Mouse (Mus musculus) layer of hippocampus, postnatal 36 days (tissue): Measurements from ENCODE around the gene Dock1. TPM values are rescaled to one million over a fixed set of nuclear protein-coding genes. Genes with fewer than 3 reads are reported as not detected.

ENCODE experiments used
- DNase-seq, 2 experiments: peaks; one replicate each; pipeline ENCODE4 v3.0.0; 2022
- total RNA-seq, 2 experiments: library from RNA; stranded (reverse); gene quantifications; 2 replicates each; pipeline ENCODE4 v1.2.3; 2021

Dock1 gene
- total RNA-seq, 2 experiments from 2014 or later, result 24.4 to 26.3 TPM

DNA sequence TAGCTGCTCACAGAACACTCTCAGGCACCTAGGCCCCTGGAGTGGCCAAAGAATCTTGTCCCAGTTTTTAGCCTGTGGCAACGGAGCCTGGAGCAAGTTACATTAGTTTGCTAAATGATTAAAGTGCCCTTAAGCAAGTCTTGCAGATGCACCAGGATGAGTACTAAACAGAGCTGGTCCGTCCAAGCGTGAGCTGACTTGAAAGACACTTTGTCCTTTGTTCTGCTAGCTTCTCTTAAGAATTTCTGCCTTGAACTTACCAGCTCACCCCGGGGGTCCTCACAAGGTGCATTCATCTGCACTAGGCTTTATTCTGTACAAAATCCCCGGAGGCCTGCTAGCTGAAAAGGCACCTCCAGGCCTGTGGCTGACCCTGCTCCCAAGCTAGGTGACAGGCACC, 394.8 kb downstream of the Dock1 start:
- DNase-seq, result no peak

DNA sequence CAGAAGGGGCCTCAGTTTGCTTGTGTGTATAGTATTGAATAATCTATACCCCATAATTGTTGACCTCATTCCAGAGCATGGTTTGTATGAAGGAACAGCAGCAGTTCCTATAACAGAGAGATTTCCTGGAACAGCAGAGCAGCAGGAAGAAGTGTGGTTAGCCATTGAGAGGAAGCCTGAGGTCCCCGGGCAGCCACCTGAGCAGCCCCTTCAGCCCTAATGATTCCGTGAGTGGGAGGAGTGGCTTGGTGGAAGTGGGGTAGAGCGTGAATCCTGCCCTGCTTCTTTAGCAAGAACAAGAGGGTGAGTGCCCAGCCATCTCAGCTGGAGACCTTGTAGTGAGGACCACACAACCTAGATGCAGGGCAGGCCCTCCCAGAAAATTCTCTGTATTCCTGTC, 398.4 kb downstream of the Dock1 start:
- no peak for DNase-seq

DNA sequence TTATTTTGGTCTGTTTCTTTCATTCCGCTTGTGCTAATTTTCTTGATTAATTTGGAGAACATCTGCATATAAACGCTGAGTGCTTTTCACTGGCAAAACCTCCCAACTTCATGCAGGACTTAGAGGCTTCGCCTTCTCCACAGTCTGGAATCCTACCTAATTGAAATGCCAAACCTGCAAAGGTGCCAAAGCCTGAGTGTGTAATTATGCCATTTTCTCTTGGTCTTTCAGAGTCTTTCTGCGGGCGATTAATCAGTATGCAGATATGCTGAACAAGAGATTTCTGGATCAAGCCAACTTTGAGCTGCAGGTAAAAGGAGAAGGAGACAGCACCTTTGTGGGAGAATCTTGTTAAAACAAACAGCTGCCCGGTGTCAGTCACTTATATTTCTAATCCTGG, 406.4 kb downstream of the Dock1 start:
- DNase-seq, result no peak

DNA sequence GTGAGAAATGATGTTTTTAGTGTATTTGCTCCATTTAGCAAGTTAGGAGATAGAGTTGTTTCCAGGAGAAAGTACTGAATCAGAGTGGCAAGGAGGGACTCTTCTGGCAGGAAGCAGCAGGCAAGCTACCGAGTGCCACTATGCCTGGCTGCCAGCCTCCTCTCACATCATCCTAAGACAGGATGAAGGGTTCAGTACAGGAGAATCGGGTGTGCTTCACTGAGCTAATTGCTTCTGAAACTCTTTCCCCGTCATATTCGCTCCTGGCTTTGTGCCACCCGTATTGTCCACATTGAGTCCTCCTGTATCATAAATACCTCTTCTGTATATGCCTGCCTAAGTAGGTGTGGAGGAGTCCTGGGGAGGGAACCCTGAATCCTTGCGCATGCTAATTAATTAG, 406.9 kb downstream of the Dock1 start:
- no peak for DNase-seq

DNA sequence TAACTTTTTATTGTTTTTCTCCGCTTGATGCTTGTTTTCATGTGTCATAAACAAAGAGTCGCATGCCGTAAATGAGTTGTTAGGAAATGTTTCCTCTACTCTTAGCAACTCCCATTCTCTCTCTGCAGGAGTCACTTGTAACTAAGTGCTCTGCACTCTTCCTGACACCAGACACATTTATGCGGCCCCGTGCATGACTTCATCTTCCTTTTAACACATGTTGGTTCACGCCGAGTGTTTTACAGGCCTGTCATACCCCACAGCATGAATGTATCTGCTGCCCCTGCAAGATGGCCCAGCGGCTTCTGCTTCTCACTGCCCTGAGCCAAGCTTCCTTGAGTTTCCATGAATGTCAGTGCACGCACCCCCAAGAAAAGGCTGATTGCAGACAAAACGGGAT, 407.4 kb downstream of the Dock1 start:
- no peak for DNase-seq

DNA sequence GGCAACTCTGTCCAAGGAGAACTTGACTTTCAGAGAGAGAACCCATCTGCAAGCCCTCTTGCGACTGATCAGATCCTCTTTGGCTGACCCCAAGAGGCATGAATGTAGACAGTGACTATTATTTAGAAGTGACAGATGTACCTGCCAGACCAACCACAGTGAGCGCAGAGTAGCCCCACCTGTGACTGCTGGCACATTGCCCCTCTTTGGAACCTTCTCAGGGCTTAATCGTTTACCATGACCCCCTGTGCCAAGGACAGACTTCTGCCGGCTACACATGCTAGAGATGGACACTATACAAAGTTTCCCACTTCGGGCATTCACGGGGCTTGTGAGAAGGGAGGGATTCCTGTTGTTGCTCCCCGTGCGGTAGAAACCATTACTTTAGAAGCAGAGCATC, 413.0 kb downstream of the Dock1 start:
- no peak for DNase-seq

DNA sequence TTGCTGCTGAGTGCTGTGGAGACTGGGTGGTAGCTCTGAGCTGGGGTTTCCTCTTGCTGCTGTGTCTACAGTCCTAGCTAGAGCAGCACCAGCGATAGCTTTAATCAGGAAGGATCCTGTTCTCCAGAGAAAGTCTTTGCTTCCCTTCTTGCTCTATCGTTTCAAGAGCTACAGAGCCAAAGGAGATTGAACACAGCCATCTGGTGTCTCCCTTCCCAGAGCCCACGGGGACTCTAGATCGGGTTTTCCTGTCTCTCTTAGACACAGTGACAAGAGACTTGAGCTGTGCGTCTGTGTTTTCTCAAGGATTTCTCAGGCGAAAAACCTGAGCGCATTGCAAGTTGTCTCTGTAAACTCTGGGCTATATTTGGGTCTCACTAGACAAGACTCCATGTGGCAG, 413.6 kb downstream of the Dock1 start:
- DNase-seq, result no peak

DNA sequence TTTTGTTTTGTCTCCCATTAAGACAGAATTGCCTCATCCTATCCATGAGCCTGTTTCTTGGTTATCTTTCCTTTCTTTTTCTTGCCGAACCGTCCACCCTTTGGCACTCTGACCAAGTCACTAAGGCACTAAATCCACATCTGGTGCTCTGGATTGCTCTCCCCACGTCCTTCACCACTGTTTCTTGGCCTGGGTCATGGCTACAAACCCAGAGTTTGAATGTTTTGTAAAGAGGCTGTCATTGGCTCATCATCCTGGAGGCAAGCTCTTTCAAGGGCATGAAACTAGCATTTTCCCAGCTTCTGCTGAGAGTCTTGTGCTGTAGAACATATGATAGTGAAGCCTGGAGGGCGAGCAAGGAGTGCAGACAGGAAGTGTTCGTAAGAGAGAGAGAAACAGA, 416.1 kb downstream of the Dock1 start:
- no peak for DNase-seq

DNA sequence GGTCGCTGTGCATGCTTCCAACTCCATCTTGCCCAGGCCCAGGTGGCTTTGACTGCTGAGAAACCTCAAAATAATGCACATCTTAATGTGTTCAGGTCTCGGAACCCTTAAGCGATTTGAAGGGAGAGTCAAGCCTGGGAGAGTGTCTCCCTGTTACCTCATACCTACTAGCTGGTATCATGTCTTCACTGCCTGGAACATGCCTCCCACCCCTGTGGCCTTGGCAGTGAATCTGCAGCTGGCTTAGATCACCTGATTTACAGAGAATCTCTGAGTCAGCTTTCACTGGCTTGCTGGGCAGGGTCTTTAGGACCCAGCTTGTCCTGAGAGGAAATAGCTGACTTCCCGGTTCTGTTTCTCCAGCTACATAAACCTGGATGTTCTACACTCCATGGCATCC, 419.2 kb downstream of the Dock1 start:
- no peak for DNase-seq

DNA sequence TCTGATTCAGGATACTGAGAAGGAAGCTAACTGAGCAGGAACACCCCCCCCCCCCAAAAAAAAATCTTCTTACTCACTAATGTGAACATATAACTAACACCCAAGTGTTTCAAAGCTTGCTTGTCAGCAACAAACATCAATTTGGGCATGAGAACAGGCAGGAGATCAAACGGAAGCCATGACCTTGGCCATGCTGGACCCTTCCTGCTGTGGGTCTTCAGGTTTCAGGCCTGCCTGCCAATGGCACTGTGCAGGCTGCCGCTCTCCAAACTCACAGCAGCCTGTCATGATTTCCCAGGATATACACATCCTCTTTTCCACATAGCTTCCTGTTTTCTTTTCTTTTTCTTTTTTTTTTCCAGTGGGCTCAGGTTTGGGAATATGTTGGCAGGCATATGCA, 423.4 kb downstream of the Dock1 start:
- no peak for DNase-seq

DNA sequence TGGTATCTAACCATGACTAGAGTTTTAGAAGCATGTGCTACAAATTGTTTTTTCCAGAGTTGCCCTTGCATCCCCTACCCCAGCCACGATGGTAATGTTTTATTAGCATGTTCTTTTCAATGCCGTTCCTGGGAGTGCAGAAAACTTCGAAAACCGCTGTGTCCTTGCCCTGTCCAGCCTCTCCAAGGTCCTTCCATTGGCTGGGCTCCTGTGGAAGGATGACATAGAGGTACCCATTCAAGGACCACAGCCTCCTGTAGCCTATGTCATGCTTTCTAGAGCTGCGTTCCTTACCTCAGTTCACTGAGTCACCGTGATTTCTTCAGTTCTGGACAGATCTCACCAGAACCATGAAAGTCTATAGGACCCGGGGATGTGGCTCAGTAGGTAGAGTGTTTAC, 431.5 kb downstream of the Dock1 start:
- DNase-seq, result no peak

DNA sequence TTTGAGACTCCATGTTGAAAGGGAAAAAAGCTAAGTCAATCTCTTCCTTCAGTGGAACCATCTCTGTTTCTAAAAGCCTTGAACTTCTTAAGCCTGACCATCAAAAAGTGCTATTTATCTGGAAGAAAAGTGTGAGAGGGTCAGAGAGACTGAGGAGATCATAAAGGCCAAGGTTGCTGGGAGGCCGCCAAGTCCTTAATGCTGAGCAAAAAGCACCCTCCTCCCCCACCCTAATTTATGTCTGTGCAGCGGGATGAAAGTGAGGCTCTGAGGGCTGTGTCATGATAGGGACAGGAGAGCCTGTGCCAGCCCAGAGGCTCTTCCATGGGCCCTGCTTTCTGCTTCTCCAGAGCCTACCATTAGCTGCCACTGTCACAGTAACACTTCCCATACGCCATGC, 436.1 kb downstream of the Dock1 start:
- DNase-seq, result no peak

DNA sequence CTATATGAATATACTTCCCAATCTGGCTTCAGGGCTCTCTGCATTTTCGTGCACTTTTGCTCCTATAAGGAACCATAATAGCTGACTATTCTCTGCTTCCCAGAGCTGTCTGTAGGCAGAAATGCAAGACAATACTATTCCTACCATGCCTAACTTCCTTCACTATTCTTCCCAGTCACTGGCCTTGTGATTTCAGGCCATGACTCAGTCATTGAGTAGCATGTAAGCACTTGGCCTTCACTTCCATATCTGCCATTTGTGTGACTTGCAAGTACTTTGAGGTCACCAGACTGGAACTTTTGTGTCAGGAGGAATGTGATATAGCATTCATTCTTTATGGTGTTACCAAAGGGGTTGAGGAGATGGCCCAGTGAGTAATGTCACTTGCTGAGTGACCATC, 439.9 kb downstream of the Dock1 start:
- no peak for DNase-seq

DNA sequence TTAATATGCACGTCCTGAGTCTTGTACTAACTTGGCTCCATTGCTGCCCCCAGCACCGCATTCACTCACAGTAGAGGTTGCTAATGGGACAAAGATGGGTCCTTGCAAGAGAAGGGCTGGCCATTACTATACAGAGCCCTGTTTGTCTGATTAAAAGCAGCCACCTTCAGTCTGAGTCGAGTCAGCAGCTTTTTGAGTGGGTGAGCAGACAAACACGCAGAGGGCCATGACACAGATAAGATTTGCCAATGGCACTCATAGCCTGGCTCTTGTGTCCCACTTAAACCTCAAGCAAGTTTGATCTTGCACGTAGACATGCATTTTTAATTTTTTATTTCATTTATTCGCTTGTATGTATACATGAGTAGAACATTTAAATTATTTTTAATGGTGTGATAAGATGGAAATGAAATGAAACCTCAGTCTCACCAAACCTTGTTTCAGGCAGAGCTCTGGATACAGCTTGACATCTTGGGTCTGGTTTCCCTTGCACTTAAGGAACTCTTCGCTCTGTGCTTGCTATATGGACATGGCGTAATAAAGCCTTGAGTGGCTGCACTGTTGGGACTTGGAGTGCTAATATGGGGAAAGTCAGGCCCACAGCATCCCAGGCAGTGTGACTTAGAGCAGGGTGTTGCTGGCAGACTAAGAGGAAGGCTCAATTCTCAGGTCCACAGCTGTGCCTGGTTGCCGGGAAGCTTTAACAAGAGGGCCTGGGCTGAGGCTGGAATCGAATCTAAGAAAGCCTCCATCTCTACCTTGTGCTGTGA, 455.0 kb downstream of the Dock1 start:
- no peak for DNase-seq

DNA sequence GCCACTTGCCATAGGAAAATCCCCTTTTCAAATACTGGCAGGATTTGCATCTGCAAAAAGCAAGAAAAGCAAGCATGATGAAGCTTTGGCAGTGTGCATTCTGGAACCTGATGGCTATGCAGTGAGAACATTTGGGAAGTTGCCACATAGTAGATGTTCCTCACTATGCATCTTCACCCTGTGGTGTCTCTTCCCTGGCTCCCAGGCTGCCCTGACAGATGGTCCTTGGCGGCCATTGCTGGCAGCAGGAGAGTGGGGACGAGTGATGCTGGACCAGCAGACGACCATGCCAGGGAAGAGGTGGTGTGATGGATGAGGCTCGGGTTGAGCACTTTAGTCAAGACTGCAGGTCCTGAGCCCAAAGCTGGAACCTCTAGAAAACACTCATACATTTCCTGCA, 462.0 kb downstream of the Dock1 start:
- no peak for DNase-seq

DNA sequence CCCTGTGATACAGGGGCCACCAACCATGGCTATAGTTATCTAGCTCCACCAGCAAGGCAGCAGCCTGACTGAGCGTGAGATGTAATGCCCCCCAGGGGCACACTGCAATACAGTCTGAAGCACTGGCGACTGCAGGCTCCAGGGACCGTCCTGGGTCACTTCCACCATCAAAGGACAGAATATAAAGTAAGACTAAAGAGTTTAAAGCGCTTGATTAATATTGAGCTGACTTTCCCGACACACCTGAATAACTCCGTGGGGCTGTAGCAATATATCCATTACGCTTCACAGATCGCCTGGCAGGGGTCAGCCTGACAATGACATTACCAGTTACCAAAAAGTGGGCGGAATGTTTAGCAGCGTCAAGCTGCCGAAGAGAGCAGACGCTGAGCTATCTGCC, 464.2 kb downstream of the Dock1 start:
- DNase-seq, result no peak

DNA sequence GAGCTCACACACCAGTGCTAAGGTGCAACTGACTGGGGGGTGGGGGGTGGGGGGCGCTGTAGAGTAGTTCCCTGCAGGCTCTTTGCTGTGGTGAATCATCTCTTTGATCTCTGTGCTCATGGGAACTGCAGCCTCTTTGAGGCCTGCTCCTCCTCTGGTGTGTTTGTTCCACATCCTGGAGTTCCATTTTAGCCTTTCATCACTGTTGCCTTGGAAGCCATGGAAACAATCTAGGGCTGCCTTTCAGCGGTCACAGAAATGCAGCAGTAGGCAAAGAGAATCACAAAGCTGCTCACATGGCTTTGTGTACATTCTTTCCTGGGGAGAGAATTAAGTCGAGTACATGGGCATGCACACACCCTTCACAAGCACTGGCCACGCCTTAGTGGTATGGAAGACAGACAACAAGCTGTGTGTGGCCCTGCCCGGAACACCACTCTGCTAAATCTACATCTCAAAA, 468.7 kb downstream of the Dock1 start:
- no peak for DNase-seq

DNA sequence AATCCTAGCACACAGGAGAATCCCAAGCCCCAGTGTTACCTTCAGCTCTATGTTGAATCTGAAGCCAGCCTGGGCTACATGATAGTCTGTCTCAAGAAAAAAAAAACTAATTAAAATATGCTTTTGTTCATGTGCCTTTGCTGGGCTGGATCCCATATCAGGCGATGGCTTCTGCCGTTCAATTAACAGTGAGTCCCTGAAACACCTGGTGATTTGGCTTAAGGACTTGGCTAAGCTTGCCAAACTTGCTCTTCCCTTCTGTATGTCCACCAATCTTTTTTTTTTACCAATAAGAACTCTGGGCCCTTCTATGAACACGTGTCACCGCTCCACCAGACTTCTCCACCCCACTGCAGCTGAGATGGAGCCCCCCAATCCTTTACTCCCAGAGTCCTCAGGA, 474.3 kb downstream of the Dock1 start:
- no peak for DNase-seq

DNA sequence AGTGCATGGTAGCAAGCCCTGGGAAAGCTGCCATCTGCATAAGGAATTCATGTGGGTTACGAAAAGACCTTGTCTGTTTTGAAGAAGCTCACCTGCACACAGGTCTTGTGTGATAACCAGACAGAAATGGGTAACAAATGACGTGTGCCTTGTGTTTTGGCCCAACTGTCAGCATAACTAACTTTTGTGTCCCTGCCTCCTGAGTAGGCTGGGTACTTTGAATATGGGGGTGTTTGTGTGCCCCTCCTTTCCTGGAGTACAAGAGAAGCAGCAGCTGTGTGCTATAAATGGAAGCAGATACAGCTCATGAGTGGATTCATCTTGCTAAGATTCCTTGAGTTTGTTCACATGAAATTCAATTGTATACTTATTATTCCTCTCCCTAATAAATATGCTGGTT, 480.5 kb downstream of the Dock1 start:
- no peak for DNase-seq

DNA sequence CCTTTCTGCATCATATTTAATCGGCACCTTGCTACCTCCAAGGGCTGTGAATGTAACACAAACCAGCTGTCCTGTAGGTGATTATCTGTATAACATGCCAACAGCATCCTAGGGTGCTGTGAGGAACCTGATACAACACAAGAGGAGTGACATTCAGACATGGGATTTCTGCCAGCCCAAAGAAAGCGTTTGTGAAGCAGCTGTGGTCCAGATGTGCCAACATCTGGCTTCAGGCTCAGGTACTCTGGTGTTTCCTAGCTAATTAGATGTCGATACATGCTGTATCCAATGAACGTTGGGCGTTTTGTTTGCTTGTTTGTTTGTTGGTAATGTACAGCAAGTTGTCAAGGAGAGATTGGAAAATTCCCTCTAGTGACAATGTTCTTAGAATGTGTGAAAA, 487.1 kb downstream of the Dock1 start:
- no peak for DNase-seq

DNA sequence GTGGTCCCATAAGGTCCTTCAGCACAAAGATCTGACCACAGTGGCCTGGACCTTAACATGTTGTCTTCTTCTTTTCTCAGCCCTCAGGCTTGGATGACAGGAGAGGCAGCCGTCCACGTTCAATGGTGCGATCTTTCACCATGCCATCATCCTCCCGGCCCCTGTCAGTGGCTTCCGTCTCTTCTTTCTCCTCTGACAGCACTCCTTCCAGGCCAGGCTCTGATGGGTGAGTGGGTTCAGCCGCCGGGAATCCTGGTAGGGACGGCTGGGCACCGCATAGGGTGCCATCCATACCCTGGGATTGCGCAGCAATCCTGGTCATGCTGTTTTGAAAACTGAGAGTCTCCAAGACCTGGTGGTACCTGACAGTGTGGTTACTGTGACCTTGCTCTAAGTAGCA, 487.9 kb downstream of the Dock1 start:
- no peak for DNase-seq

DNA sequence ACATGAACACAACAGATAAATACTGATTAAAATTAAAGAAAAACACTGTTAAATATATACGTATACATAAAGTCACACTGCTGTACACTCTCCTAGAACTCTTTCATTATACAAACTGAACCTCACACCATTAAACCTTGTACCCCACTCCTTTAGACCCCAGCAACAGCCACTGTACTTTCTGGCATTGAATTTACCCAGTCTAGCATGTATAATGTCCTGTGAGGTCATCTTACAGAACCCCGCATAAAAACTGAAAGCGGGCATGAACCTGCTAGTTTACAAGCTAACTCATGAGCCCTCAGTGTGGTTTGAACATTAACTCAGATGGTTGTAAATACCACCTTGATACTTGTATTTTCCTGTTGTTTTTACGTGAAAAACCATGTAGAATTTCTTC, 489.2 kb downstream of the Dock1 start:
- no peak for DNase-seq

DNA sequence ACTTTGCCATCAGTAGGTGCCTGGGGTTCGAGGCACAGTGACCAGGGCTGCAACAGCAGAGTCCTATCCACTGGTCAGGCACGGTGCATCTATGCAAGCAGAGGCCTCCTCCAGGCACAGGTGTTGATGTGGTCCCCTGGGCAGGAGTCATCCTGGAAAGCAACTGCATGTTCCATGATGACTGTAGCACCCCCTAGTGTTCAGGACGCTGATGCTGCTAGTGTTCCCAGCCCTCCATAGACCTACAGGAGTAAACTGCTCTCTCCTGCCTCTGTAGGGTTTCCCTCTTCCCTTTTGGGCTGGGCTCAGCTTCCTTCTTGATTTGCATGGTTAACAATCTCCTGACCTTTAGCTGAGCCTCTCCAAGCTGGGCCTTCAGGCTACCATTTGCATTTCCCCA, 494.7 kb downstream of the Dock1 start:
- DNase-seq, result peak; percentile 24 to 38

DNA sequence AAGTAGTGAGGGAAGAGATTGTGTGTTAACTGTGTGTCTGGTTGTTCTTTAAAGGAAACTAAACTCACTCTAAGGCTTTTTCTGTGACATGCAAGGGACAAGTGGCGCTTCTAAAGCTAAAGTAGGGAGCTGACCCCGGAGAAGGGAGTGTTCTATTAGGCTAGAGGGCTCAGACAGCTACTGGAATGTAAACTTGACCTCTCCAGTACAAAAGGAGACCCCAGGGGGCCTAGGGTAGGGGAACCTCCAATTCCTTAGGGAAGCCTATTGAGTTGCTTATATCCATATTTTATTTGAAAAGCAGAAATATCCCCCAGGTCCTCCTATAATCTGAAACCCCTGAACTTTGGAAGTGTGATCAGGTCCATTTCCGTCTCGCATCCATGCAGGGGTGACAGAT, 499.5 kb downstream of the Dock1 start:
- no peak for DNase-seq

DNA sequence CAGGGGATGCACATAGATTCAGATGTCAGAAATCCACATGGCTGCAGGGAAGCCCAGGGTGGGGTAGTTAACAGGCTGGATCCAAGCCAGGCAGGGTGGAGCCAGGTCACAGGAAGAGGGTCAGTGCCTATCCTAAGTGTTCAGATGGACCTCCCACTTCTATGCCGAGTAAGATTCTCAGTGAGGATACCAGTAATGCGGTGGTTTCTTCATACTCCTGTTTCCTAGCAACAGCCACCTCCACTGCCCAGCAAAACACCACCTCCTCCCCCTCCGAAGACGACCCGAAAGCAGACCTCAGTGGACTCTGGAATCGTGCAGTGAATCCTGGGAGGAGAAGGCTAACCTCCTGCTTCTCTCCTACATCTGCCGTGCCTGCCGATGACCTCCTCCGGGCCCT, 501.8 kb downstream of the Dock1 start:
- no peak for DNase-seq
